In genomic region chr11:60726601-60727391, GRCm38 (mm10) we compare ENCODE assay signal across 8 mouse cellular contexts. TPM values are rescaled to one million over a fixed set of nuclear protein-coding genes. Genes with fewer than 3 reads are reported as not detected.
DNase-seq lines count a peak whose midpoint lies in the region; ATAC-seq and TF ChIP-seq lines count a peak whose summit lies in the region.

Gene Flii, minus strand, starts transcription at chr11:60727263.

- peaks cover 43 to 54% of the 10 kb centered on the region in 2 experiments for H3K36me3 ChIP-seq in CH12.LX (replicated peaks in 1 of 2; ENCODE audit: control insufficient read depth in 1 of 2, insufficient read depth in 1 of 2, low read length in 1 of 2)
- H3K36me3 ChIP-seq in forebrain, embryonic 10.5 days (replicated peaks), result peaks cover 49% of the 10 kb centered on the region
- peaks cover 41% of the 10 kb centered on the region for H3K36me3 ChIP-seq in heart, embryonic 15.5 days
- peaks cover 2% of the 10 kb centered on the region for H3K36me3 ChIP-seq in liver, embryonic 16.5 days (ENCODE audit: control insufficient read depth, insufficient read depth)
- peaks cover 48% of the 10 kb centered on the region for H3K36me3 ChIP-seq in neural tube, embryonic 13.5 days
- H3K36me3 ChIP-seq in testis, adult 2 months (ENCODE audit: control insufficient read depth, insufficient read depth, low read length), result no peaks in the 10 kb centered on the region

- no peak; the same call in 1 of the 2 replicates for TF ChIP-seq RAD21 in CH12.LX (IDR thresholded peaks at IDR 0.05; ENCODE audit: low read depth, low read length)

- dilution Hi-C loops in CH12.LX (cut with MboI; ENCODE audit: extremely low pct_ligation_motif_present, extremely low pct_unique_long_range_greater_than_20kb, low sequenced_read_pairs), result no loop called here

- H3K4me2 ChIP-seq in CH12.LX (ENCODE audit: insufficient read depth, low read depth, poor library complexity, severe bottlenecking), result peak within 1 kb of the TSS; percentile 83
- H3K4me2 ChIP-seq in heart, embryonic 15.5 days, result peak within 1 kb of the TSS; percentile 74
- H3K4me2 ChIP-seq in liver, embryonic 16.5 days (ENCODE audit: low read depth, low read length), result peak within 1 kb of the TSS; percentile 89
- H3K4me2 ChIP-seq in neural tube, embryonic 13.5 days, result peak within 1 kb of the TSS; percentile 76

- peak within 1 kb of the TSS; percentile 57 to 96 (median 72) for H3K4me3 ChIP-seq in CH12.LX (replicated peaks in 1 of 3; ENCODE audit: low read depth in 2 of 3, low read length in 2 of 3, poor library complexity in 1 of 3)
- H3K4me3 ChIP-seq in forebrain, embryonic 10.5 days, result peak within 1 kb of the TSS; percentile 91
- H3K4me3 ChIP-seq in heart, embryonic 15.5 days, result peak within 1 kb of the TSS; percentile 84
- H3K4me3 ChIP-seq in liver, embryonic 16.5 days (ENCODE audit: low read depth, low read length), result peak within 1 kb of the TSS; percentile 86
- H3K4me3 ChIP-seq in neural tube, embryonic 13.5 days, result peak within 1 kb of the TSS; percentile 84
- H3K4me3 ChIP-seq in testis, adult 2 months (ENCODE audit: control insufficient read depth, low read depth, low read length), result peak within 1 kb of the TSS; percentile 91

- no peaks in the 10 kb centered on the region for H3K27me3 ChIP-seq in CH12.LX (replicated peaks)
- H3K27me3 ChIP-seq in forebrain, embryonic 10.5 days (ENCODE audit: poor library complexity, severe bottlenecking), result no peaks in the 10 kb centered on the region
- H3K27me3 ChIP-seq in heart, embryonic 15.5 days, result no peaks in the 10 kb centered on the region
- no peaks in the 10 kb centered on the region for H3K27me3 ChIP-seq in liver, embryonic 16.5 days (ENCODE audit: control insufficient read depth, insufficient read depth, low read depth, low read length)
- H3K27me3 ChIP-seq in neural tube, embryonic 13.5 days, result no peaks in the 10 kb centered on the region
- no peaks in the 10 kb centered on the region for H3K27me3 ChIP-seq in testis, adult 2 months (ENCODE audit: control insufficient read depth, insufficient read depth, low read length)

- H3K79me2 ChIP-seq in CH12.LX (replicated peaks; ENCODE audit: control insufficient read depth, extremely low read depth, insufficient read depth, poor library complexity, severe bottlenecking), result peaks cover 6% of the 10 kb centered on the region; the same call in 1 of the 2 replicates

- no peak for TF ChIP-seq EP300 in CH12.LX (IDR thresholded peaks at IDR 0.05; ENCODE audit: low read length)

- in situ Hi-C loops in CH12.LX (cut with MboI; ENCODE audit: low pct_ligation_motif_present, low pct_unique_long_range_greater_than_20kb, low sequenced_read_pairs), result no loop called here

- peak in 1 of 2 experiments; percentile 76; a peak in 2 of 4 replicates for TF ChIP-seq CTCF in CH12.LX (conservative IDR thresholded peaks at IDR 0.05 in 1 of 2, IDR thresholded peaks at IDR 0.05 in 1 of 2; ENCODE audit: low read depth in 2 of 2, low read length in 2 of 2)
- TF ChIP-seq CTCF in testis, adult 2 months (IDR thresholded peaks at IDR 0.05; ENCODE audit: control insufficient read depth, insufficient read depth, insufficient replicate concordance, low read depth, low read length), result peak; percentile 30; the same call in 1 of the 2 replicates

- no peaks in the 10 kb centered on the region for H3K9me3 ChIP-seq in CH12.LX (replicated peaks; ENCODE audit: low read length)
- H3K9me3 ChIP-seq in forebrain, embryonic 10.5 days, result no peaks in the 10 kb centered on the region
- no peaks in the 10 kb centered on the region for H3K9me3 ChIP-seq in heart, embryonic 15.5 days (replicated peaks)
- no peaks in the 10 kb centered on the region for H3K9me3 ChIP-seq in liver, embryonic 16.5 days (replicated peaks; ENCODE audit: control insufficient read depth, low read length)
- no peaks in the 10 kb centered on the region for H3K9me3 ChIP-seq in neural tube, embryonic 13.5 days

- H3K4me1 ChIP-seq in CH12.LX (ENCODE audit: control insufficient read depth in 1 of 2, insufficient read depth in 2 of 2), result peaks cover 11 to 39% of the 10 kb centered on the region in 2 experiments
- H3K4me1 ChIP-seq in forebrain, embryonic 10.5 days, result peaks cover 36% of the 10 kb centered on the region
- H3K4me1 ChIP-seq in heart, embryonic 15.5 days (replicated peaks), result peaks cover 25% of the 10 kb centered on the region
- peaks cover 31% of the 10 kb centered on the region for H3K4me1 ChIP-seq in liver, embryonic 16.5 days (ENCODE audit: control insufficient read depth, low read depth, low read length)
- H3K4me1 ChIP-seq in neural tube, embryonic 13.5 days (replicated peaks), result peaks cover 39% of the 10 kb centered on the region
- peaks cover 27% of the 10 kb centered on the region for H3K4me1 ChIP-seq in testis, adult 2 months (ENCODE audit: control insufficient read depth, insufficient read depth, low read length)

- DNase-seq in CH12.LX (ENCODE audit: extremely low read depth), result peak; percentile 71
- DNase-seq in c-Kit-positive CD71-negative TER-119-negative erythroid progenitor cells, embryonic 14.5 days (ENCODE audit: low read depth), result peak; percentile 54
- peak; percentile 82 for DNase-seq in forebrain, embryonic 10.5 days (ENCODE audit: extremely low spot score, low spot score)
- DNase-seq in kidney, postnatal 25 days, result peak; percentile 84 to 91

- peak; percentile 86 for TF ChIP-seq POLR2A in CH12.LX (IDR thresholded peaks at IDR 0.05; ENCODE audit: low read depth, low read length)
- TF ChIP-seq POLR2A in testis, adult 2 months (IDR thresholded peaks at IDR 0.05; ENCODE audit: control insufficient read depth, low read depth, low read length), result 0 out of 2 replicates have a peak, but pooled peaks have one; percentile 46

- H3K9ac ChIP-seq in CH12.LX (ENCODE audit: insufficient read depth, low read depth), result peak within 1 kb of the TSS; percentile 83
- peak within 1 kb of the TSS; percentile 90 for H3K9ac ChIP-seq in heart, embryonic 15.5 days
- peak within 1 kb of the TSS; percentile 86 for H3K9ac ChIP-seq in liver, embryonic 16.5 days (ENCODE audit: low read depth, low read length)
- peak within 1 kb of the TSS; percentile 92 for H3K9ac ChIP-seq in neural tube, embryonic 13.5 days

- under 1% methylated on average over 71 of the region's 71 CpGs for WGBS in forebrain, embryonic 10.5 days
- WGBS in heart, embryonic 15.5 days, result under 1% methylated on average over 70 of the region's 71 CpGs
- WGBS in liver, embryonic 16.5 days (ENCODE audit: insufficient replicate concordance), result 1% methylated on average over 69 of the region's 71 CpGs
- WGBS in neural tube, embryonic 13.5 days, result 1% methylated on average over 70 of the region's 71 CpGs

- peak within 1 kb of the TSS; percentile 60 for H3K27ac ChIP-seq in CH12.LX (ENCODE audit: insufficient read depth, low read depth)
- peak within 1 kb of the TSS; percentile 92 for H3K27ac ChIP-seq in forebrain, embryonic 10.5 days
- H3K27ac ChIP-seq in heart, embryonic 15.5 days, result peak within 1 kb of the TSS; percentile 88
- peak within 1 kb of the TSS; percentile 79 for H3K27ac ChIP-seq in liver, embryonic 16.5 days (ENCODE audit: low read length)
- peak within 1 kb of the TSS; percentile 91 for H3K27ac ChIP-seq in neural tube, embryonic 13.5 days (replicated peaks)
- peak within 1 kb of the TSS; percentile 83 for H3K27ac ChIP-seq in testis, adult 2 months (ENCODE audit: control insufficient read depth, insufficient read depth, low read depth, low read length)

- peak; percentile 81 for ATAC-seq in heart, embryonic 15.5 days (replicated peaks; ENCODE audit: insufficient number of reproducible peaks, insufficient read depth, low FRiP score, low read depth)
- peak; percentile 78 for ATAC-seq in liver, embryonic 16.5 days (ENCODE audit: low read depth)
- ATAC-seq in neural tube, embryonic 13.5 days (ENCODE audit: low read depth), result peak; percentile 71

TF ChIP-seq in CH12.LX, 34 proteins besides CTCF, POLR2A, EP300 and RAD21 (continues in another document):
- TF ChIP-seq MYC (IDR thresholded peaks at IDR 0.05; ENCODE audit: low read depth, low read length), result peak; percentile 34; the same call in 1 of the 2 replicates
- peak; percentile 83; the same call in 1 of the 2 replicates for TF ChIP-seq UBTF (IDR thresholded peaks at IDR 0.05; ENCODE audit: low read depth, low read length)
- TF ChIP-seq KAT2A (IDR thresholded peaks at IDR 0.05; ENCODE audit: insufficient replicate concordance, low read length), result no peak
- no peak for TF ChIP-seq MAX (IDR thresholded peaks at IDR 0.05; ENCODE audit: low read length)
- TF ChIP-seq CHD2 (IDR thresholded peaks at IDR 0.05; ENCODE audit: low read length), result no peak; the same call in 1 of the 2 replicates
- TF ChIP-seq TCF12 (IDR thresholded peaks at IDR 0.05; ENCODE audit: low read depth, low read length), result peak; percentile 62; the same call in 1 of the 2 replicates
- TF ChIP-seq ZKSCAN1 (IDR thresholded peaks at IDR 0.05; ENCODE audit: borderline replicate concordance, low read depth, low read length), result no peak
- TF ChIP-seq NRF1 (IDR thresholded peaks at IDR 0.05; ENCODE audit: low read depth, low read length), result peak; percentile 55
- no peak for TF ChIP-seq MAFK (IDR thresholded peaks at IDR 0.05; ENCODE audit: insufficient replicate concordance, low read length)
- peak; percentile 62 for TF ChIP-seq MAZ (IDR thresholded peaks at IDR 0.05; ENCODE audit: low read depth, low read length)
- TF ChIP-seq ELF1 (IDR thresholded peaks at IDR 0.05; ENCODE audit: low read depth, low read length), result peak; percentile 87
- TF ChIP-seq USF2 (conservative IDR thresholded peaks at IDR 0.05; ENCODE audit: low read depth, low read length), result no peak
- peak; percentile 18; the same call in 1 of the 2 replicates for TF ChIP-seq HCFC1 (IDR thresholded peaks at IDR 0.05; ENCODE audit: low read depth, low read length)
- no peak for TF ChIP-seq POLR2AphosphoS2 (IDR thresholded peaks at IDR 0.05; ENCODE audit: low read depth, low read length)
- TF ChIP-seq MXI1 (IDR thresholded peaks at IDR 0.05; ENCODE audit: low read depth, low read length), result peak; percentile 77
- peak; percentile 40 for TF ChIP-seq SMC3 (IDR thresholded peaks at IDR 0.05; ENCODE audit: low read depth, low read length)
- TF ChIP-seq MEF2A (IDR thresholded peaks at IDR 0.05; ENCODE audit: borderline replicate concordance, low read depth, low read length), result 0 out of 2 replicates have a peak, but pooled peaks have one; percentile 21
- TF ChIP-seq ETS1 (conservative IDR thresholded peaks at IDR 0.05; ENCODE audit: low read depth, low read length), result no peak

RNA-seq across cellular contexts. Expression of gene Flii, which starts in this region (rescaled TPM):
- total RNA-seq in CH12.LX (2012; rRNA removed) (99.3 and 112 TPM in 2 replicates), CH12.LX (2014; rRNA removed) (43.9 and 49.5 TPM in 2 replicates)
- polyA plus RNA-seq in CH12.LX (2012; ENCODE audit: insufficient read length, low read depth), result 71.4 and 88.6 TPM in 2 replicates
- polyA plus RNA-seq in forebrain, embryonic 10.5 days (2016; fragmentation: Nextera tagmentation; extraction: Ambion mirVana), result 77.6 and 84.1 TPM in 2 replicates
- 66.3 and 85.1 TPM in 2 replicates for polyA plus RNA-seq in heart, embryonic 15.5 days (2015; fragmentation: Nextera tagmentation; extraction: Ambion mirVana)
- polyA plus RNA-seq in liver, embryonic 16.5 days (2015; fragmentation: Nextera tagmentation; extraction: Ambion mirVana), result 28.0 and 29.7 TPM in 2 replicates
- 68.2 and 71.9 TPM in 2 replicates for polyA plus RNA-seq in neural tube, embryonic 13.5 days (2015; fragmentation: Nextera tagmentation; extraction: Ambion mirVana)
- 31.0 and 32.9 TPM in 2 replicates for polyA plus RNA-seq in testis, adult 2 months (2012; rRNA removed)

Comparison
In these comparisons a context has a peak if more than half of its experiments do, and no peak if none do; other contexts are left out.
1. Peak in every context shown above with its lines: DNase-seq, ATAC-seq, H3K4me3 ChIP-seq and H3K27ac ChIP-seq.